Mouse (Mus musculus) WW6 (cell line): ENCODE measurements at regions not wholly inside any gene's neighbourhood (a gene's known extent, or its start where the extent isn't known, plus 50 kb on each side); places are given as distances from the start of the nearest gene placed in this dataset.

Source experiments
- DNase-seq: peaks from one replicate; pipeline ENCODE4 v3.0.0-alpha.2; 2013; ENCODE audit warnings: low read depth, low spot score

GRCm38 (mm10) chr16:77400276-77400891 is 201.5 kb downstream of the Gm11146 start:
- peak; percentile 18 for DNase-seq

DNA sequence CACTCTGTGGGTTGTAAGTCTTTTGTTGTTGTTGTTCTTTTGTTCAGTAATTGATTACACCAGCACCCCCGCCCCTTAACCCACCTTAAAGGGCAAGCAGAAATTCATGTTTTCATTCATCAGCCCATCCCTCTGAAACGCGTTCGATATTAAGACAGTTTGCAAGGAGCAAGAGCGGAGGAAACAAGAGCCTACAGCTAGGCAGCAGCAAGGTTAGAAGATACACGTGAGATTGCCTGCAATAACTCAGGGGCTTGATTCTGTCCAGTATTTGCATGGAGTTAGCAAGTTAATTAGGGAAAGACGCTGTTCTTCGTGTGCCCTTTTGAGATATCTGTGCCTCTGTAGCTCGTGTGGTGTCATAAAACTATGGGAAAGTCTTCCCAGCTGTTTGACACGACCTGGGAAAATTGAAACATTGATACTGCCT is 202.0 kb downstream of the Gm11146 start:
- DNase-seq, result no peak

DNA sequence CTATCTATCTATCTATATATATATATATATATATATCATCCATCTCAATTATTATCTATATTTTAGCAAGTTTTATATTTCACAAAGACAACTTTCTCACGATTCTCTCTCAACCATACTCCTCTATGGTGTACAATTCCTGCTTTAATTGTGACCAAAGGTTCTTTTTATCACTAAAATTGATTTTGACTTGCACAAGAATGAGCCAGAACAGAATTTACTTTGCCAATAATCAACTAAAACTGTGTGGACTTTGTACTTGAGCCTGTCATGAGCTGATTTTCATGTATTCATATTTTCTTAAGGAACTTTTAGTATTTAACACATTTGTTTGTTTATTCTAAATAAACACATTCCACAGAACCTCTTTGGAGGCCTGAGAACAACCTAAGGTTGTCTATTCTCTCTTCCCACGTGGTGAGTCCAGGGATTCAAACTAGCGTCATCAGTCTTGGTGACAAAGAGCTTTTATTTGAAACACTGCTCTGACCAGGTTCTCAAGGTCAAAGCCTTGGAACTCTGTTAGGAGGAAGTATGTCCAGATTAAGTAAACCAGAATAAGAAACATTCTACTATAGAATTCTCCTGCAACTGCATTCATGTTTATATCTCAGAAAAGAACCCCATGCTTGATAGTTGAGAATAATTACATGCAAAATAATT is 207.7 kb downstream of the Gm11146 start:
- DNase-seq, result no peak

DNA sequence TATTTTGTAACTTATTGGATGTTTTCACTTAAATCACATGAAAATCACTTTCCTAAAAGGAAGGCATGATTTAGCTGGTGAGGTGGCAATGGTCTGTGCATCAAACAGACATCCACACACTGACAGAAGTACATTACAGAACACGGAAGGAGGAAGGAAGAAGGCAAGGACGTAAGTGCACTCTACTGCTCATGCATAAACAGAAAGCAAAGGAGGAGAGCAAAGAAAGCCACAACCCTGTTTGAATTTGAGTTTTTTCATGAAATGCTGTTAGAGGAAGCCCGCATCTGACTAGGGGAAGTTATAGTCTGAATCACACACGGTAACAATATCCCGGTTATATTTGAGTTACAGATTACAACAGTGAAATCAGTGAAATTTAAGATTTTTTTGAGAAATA is 208.4 kb downstream of the Gm11146 start:
- DNase-seq, result no peak

- no peak for DNase-seq
Measured at GRCm38 (mm10) chr16:77392205-77392604, 209.7 kb downstream of the Gm11146 start.

DNA sequence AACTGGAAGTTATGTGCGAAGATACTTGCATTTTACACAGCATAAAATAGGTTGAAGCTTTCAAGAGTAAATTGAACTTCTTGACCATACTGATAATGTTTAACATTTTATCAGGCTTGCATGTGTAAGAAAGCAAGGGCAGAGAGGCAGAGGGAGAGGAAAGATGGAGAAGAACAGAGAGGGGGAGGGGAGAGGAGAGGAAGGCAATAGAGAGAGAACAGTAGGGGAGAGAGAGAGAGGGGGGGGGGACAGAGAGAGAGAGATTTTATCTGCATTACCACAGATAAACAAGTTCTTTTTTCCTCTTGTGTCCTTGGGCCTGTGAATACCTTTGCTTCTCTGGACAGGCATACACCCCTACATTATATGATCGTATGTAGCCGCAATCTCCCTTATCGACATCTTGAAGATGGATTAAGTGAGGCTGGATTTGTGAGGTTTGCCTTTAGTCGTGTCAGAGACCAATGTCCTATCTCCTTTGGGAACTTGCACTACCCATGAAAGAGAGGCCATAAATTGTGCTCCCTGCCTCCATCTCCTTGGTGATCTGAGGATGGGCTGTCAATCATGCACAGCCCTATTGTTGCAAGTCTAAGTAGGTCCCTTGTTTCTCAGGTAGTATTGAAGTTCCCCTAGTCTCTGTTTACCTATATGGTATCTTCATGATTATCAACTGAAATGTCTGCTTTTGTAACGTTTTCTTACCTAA is 217.7 kb downstream of the Gm11146 start:
- DNase-seq, result no peak

GRCm38 (mm10) chr16:77382790-77383189 is 219.1 kb downstream of the Gm11146 start:
- no peak for DNase-seq

DNA sequence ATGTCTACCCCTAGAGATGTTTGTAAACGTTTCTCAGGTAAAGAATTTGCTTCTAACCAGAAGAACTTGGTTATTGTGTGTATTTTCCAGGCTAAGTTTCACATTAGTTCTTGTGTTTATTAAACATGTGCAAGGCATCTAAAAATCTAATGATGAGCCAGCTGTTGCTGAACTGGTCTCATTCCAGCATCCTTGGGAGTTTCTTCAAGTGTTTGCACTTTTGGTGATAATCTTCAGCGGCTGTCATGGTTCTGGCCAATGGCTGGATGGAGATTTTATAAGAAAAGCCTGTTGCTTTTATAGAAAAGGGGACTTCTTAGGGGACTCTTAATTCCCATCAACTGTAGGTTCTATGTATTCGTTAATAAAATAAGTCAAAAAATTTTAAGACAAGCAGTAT is 229.1 kb downstream of the Gm11146 start:
- DNase-seq, result no peak

- DNase-seq, result no peak
Measured at GRCm38 (mm10) chr16:77369810-77370209, 232.1 kb downstream of the Gm11146 start.

DNA sequence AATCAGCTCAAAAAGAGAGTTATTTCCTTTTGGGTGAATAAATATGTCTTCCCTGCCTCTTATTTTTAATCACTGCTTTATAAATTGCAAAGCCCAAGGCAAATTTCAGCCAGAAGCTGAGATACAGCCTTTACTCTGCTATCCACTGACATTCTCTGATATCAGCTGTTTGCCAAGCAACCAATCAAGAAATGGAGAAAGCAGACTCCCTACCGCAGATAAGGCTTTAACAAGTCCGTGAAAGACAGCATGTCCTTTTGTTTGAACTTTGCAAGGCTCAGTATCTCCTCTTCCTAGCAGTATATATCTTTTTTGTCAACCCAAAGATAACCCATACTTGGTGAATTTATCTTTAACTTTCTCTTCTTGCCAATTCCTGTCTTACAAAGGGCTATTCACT is 236.6 kb downstream of the Gm11146 start:
- DNase-seq, result no peak

DNA sequence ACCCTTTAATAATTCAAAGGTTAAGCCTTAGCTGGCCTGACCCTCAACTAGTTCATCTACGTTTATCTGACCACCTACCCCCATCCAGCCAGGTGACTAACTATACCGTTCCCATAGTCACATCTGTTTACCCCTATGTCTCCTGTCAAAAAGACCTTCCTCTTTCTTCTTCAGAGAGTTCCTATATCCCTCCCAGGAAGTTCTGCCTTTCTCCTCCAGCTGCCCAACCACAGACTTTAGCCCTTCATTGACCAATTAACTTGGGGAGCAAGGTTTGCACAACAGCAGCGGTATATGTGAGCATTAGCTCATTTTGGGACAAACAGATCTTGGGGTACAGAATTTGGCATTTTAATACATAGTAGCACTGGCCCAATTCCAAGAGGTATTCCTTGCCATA is 237.5 kb downstream of the Gm11146 start:
- DNase-seq, result no peak

DNA sequence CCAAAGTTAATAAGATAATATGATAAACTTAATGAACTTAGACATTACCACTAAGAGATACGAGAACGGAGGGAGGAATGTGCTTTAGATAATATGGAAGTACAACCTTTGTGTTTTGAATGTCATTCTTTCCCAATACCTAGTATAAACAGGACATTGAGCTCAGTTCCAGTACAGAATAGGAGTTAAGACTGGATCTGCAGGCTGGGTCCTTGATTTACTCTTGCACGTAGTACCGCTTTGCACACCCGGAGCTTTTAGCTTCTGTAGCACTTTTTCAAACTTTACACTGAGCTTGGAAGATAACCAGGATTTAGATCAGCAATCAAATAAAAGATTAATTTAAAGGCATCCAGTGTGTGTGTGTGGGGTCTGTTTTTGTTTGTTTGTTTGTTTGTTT is 242.7 kb downstream of the Gm11146 start:
- no peak for DNase-seq

DNA sequence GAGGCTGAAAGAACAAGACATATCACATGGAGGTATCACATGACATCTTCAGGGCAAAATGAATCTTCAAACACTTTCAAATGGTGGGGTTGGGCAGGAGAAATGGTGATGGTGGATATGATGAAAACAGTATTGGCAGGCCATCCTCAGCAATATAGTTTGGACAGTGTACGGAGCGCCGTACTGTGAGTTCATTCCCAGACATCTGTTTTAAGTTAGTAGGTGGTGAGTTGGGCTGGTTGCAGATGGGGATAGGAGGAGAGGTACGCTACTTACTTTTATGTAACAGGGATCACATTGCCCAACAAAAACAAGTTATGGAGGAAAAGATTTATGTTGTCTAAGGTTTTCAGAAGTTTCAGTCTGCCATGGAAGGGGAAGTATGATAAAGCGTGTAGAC is 246.6 kb downstream of the Gm11146 start:
- DNase-seq, result no peak

DNA sequence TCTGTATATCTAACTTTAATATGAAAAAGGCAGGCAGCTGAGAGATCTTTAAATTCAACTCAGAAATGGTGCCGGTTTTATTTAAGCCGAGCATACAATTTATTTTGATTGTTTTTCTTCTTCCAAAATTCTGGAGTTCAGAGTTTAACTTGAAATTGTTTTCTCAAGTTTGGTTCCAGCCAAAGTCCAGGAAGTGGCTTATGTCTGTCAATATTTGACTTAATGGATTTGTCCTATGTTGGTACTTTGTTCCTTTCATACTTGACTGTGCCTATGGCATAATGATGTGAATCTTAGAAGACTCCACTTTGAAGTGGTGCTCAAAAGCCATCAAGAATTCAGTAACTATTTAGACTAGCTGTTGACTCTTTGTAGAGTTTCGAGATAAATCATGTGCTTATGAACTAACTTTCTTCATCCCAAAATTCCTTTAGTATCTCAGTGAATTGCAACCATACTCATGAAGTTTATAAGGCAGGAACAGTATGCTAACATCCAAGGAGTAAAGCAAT is 247.6 kb downstream of the Gm11146 start:
- no peak for DNase-seq

DNA sequence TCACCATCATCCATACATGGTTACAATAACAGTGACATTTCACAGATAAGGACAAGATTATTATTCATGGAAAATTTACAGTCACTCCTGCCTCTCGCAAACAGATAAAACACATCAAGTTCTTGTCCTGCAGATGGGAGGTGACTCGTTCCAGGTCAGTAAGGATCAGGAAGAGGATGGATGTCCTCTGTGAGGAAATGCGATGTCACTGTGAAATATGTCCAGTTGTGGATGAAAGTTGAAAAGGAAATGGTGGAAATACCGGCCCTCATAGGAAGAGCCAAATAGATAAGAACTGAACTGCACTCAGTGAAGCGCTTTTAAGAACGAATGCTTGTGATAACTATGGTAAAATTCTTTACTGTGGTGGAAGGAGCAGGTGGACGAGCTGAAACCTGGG is 255.8 kb downstream of the Gm11146 start:
- DNase-seq, result no peak

DNA sequence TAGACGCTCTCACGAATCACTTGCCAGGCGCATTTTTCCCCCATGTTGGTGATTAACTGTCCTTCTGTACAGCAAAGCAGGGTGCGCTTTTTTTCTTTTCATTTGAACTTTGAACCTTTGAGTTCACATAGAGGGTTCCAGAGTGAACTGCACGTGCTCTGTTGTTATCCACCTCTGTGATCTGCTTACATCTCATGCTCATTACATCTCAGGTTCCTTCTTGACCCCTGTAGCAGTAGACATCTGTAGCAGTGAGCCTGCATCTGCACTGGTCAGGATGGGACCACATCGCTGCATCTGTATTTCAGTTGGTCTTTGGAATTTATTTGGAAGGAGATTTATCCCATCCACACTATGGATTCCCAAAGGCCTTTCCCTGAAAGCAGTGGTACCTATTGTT is 269.6 kb downstream of the Gm11146 start:
- no peak for DNase-seq

- no peak for DNase-seq
Measured at GRCm38 (mm10) chr16:77330996-77331395, 270.9 kb downstream of the Gm11146 start.

DNA sequence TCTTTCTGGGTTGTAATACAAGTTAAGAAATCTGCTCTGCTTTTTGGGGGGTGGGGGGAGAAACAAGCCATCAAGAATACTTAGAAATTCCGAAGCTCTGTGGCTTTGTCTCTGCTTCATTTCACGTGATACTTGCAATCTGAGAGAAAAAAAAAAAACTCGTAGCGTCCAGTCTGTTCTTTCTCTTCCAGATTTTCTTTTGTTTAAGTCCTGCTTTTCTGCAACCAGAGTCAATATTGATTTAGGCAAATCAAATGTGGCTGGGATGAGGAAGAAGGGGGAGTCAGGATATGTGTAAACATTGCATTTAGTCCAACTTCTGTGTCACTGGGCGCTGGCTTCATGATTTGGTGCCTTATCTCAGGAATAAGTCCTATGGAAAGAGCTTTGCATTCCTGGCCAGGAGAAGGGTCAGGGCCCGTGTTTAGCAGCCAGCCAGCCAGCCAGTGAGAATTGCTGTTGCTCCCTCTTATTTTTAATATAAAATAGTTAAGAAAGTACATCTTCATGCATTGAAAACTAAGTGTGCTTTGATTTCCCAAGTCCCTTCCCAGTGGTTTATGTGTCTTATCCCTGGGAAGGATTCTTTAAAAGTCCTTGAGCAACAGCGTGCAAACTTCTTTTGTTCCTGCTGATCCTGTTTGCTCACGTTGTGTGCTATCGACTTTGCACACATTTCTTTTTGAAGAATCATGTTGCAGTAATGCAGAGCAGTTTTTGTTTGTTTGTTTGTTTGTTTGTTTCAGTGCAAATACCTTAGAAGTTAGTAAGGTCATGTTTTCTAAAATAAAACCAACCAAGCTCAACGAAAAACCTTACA is 272.0 kb downstream of the Gm11146 start:
- DNase-seq, result no peak

- no peak for DNase-seq
Measured at GRCm38 (mm10) chr16:77329160-77329691, 272.7 kb downstream of the Gm11146 start.

- no peak for DNase-seq
Measured at GRCm38 (mm10) chr16:77328628-77329159, 273.2 kb downstream of the Gm11146 start.

DNA sequence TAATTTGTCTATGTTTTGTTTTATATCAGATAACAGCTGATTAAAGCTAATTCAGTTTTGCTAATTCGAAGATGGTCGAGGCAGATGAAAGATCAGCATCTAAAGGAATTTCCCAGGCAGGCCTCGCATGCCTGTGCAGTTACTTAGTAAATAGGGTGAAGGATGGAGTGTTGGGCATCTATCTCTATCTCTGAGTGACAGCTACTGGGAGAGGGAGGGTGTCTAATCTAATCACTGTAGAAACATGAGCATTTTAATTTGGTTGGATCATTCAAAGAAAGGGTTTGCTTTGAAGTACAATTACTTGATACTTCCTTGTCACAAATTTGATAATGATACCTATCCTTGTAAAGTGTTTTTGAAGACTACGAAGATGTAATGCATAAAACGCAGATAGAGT is 273.8 kb downstream of the Gm11146 start:
- DNase-seq, result no peak
